Mouse (Mus musculus): Measurements from ENCODE around the gene Blzf1.

- TF ChIP-seq REST (IDR thresholded peaks at IDR 0.05; ENCODE audit: insufficient read depth, insufficient read length) = no peak
- no peak for TF ChIP-seq TCF12 (IDR thresholded peaks at IDR 0.05; ENCODE audit: insufficient read depth, poor library complexity, severe bottlenecking)
- no peak for TF ChIP-seq E2F4 (IDR thresholded peaks at IDR 0.05; ENCODE audit: insufficient read depth)
- no peak for TF ChIP-seq POLR2A (IDR thresholded peaks at IDR 0.05; ENCODE audit: insufficient read length, low read depth)
- no peak for TF ChIP-seq CEBPB (IDR thresholded peaks at IDR 0.05; ENCODE audit: insufficient read depth, poor library complexity, severe bottlenecking)
Observed at GRCm38 (mm10) chr1:164335846-164336245, 28.6 kb upstream of the Blzf1 start.
